In the genomic region with DNA sequence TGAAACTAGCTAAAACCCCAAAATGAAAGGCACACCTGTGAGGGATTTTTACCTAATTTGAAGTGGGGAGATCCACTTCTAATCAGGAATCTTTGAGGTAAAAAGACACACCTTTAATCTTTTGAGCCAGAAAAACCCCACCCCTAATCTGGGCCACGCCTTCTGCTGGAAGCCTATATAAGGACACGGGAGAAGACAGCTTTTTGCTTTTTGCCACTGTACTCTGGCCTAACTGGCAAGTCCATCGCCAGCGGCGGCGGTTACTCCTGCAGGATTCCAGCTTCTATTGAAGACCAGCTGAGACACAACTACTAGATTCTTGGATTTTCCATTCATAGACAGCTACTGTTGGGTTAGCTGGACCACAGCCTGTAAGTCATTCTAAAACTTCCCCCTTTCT, we compare ENCODE assay signal across 8 mouse cellular contexts. TPM values are rescaled to one million over a fixed set of nuclear protein-coding genes. Genes with fewer than 3 reads are reported as not detected.
DNase-seq lines count a peak whose midpoint lies in the region; ATAC-seq and TF ChIP-seq lines count a peak whose summit lies in the region.

Gene Zbed3 (plus strand): TSS at position 213 of the 400 bp plus-strand sequence.

- H3K27me3 ChIP-seq in embryonic facial prominence, embryonic 12.5 days: no peaks in the 10 kb centered on the region
- H3K27me3 ChIP-seq in hindbrain, embryonic 12.5 days: no peaks in the 10 kb centered on the region
- H3K27me3 ChIP-seq in small intestine, adult 2 months (ENCODE audit: control insufficient read depth, insufficient read depth, low read length): no peaks in the 10 kb centered on the region

- peak within 1 kb of the TSS; percentile 96 for H3K9ac ChIP-seq in embryonic facial prominence, embryonic 12.5 days
- H3K9ac ChIP-seq in hindbrain, embryonic 12.5 days: peak within 1 kb of the TSS; percentile 96

- 0 out of 2 replicates have a peak, but pooled peaks cover 2% of the 10 kb centered on the region for H3K4me1 ChIP-seq in lung, adult 2 months (ENCODE audit: control insufficient read depth, insufficient read depth, low read length)
- H3K4me1 ChIP-seq in embryonic facial prominence, embryonic 12.5 days: peaks cover 16% of the 10 kb centered on the region
- H3K4me1 ChIP-seq in hindbrain, embryonic 12.5 days: peaks cover 20% of the 10 kb centered on the region
- H3K4me1 ChIP-seq in small intestine, adult 2 months (ENCODE audit: control insufficient read depth, insufficient read depth, insufficient read length, low read length): peaks cover 8% of the 10 kb centered on the region; the same call in 1 of the 2 replicates

- no peak for TF ChIP-seq CTCF in lung, adult 2 months (IDR thresholded peaks at IDR 0.05; ENCODE audit: insufficient read depth, low read length)
- TF ChIP-seq CTCF in small intestine, adult 2 months (IDR thresholded peaks at IDR 0.05; ENCODE audit: extremely low read depth, insufficient read length, insufficient replicate concordance, low read depth, low read length): no peak

- intact Hi-C loops in left cerebral cortex, postnatal 25 days (cut with DNase I): loop anchor here (5.0 kb wide), 1 partner anchor 151 kb away; no protein-coding TSS in a partner anchor

- no peaks in the 10 kb centered on the region for H3K36me3 ChIP-seq in embryonic facial prominence, embryonic 12.5 days
- H3K36me3 ChIP-seq in hindbrain, embryonic 12.5 days: no peaks in the 10 kb centered on the region
- H3K36me3 ChIP-seq in small intestine, adult 2 months (ENCODE audit: control insufficient read depth, insufficient read depth, low read length): no peaks in the 10 kb centered on the region

- no peak for ATAC-seq in embryonic facial prominence, embryonic 12.5 days (ENCODE audit: insufficient number of reproducible peaks, insufficient read depth, low FRiP score, low TSS enrichment)
- ATAC-seq in hindbrain, embryonic 12.5 days (ENCODE audit: low FRiP score): no peak

- peak within 1 kb of the TSS; percentile 71 for H3K4me2 ChIP-seq in embryonic facial prominence, embryonic 12.5 days (replicated peaks)
- H3K4me2 ChIP-seq in hindbrain, embryonic 12.5 days (replicated peaks): peak within 1 kb of the TSS; percentile 76

- H3K9me3 ChIP-seq in embryonic facial prominence, embryonic 12.5 days: no peaks in the 10 kb centered on the region
- no peaks in the 10 kb centered on the region for H3K9me3 ChIP-seq in hindbrain, embryonic 12.5 days (replicated peaks)

- TF ChIP-seq POLR2A in lung, adult 2 months (IDR thresholded peaks at IDR 0.05; ENCODE audit: borderline replicate concordance, extremely low read depth, low read depth, low read length): no peak
- no peak for TF ChIP-seq POLR2A in small intestine, adult 2 months (IDR thresholded peaks at IDR 0.05; ENCODE audit: low read depth, low read length)

- H3K4me3 ChIP-seq in lung, adult 2 months (replicated peaks; ENCODE audit: extremely low read depth, low read depth, low read length): peak within 1 kb of the TSS; percentile 31
- H3K4me3 ChIP-seq in embryonic facial prominence, embryonic 12.5 days: peak within 1 kb of the TSS; percentile 79
- peak within 1 kb of the TSS; percentile 77 for H3K4me3 ChIP-seq in hindbrain, embryonic 12.5 days
- H3K4me3 ChIP-seq in small intestine, adult 2 months (ENCODE audit: low read depth, low read length): peak within 1 kb of the TSS; percentile 89

- peak within 1 kb of the TSS; percentile 100 for H3K27ac ChIP-seq in embryonic facial prominence, embryonic 12.5 days
- H3K27ac ChIP-seq in hindbrain, embryonic 12.5 days: peak within 1 kb of the TSS; percentile 96
- 0 out of 2 replicates have a peak within 1 kb of the TSS, but pooled peaks have one; percentile 51 for H3K27ac ChIP-seq in small intestine, adult 2 months (ENCODE audit: insufficient read depth, low read depth, low read length)

- 90% methylated on average over 6 of the region's 6 CpGs for WGBS in lung, adult 2 months
- WGBS in embryonic facial prominence, embryonic 12.5 days: 92% methylated on average over 6 of the region's 6 CpGs
- 92% methylated on average over 6 of the region's 6 CpGs for WGBS in hindbrain, embryonic 12.5 days
- 80% methylated on average over 6 of the region's 6 CpGs for WGBS in small intestine, adult 2 months

- no peak for DNase-seq in lung, adult 2 months
- no peak for DNase-seq in lung, postnatal 10 days
- no peak for DNase-seq in left cerebral cortex, postnatal 25 days (ENCODE audit: low spot score in 2 of 2)
- no peak for DNase-seq in cerebellum, postnatal 10 days
- no peak for DNase-seq in retina, postnatal 1 day

RNA-seq across cellular contexts. Expression of gene Zbed3, which starts in this region (rescaled TPM):
- polyA plus RNA-seq in lung, adult 2 months (2012; rRNA removed): 23.4 and 26.1 TPM in 2 replicates
- 97.3 and 98.9 TPM in 2 replicates for polyA plus RNA-seq in embryonic facial prominence, embryonic 12.5 days (2016; fragmentation: Nextera tagmentation; extraction: Ambion mirVana)
- 67.7 and 74.5 TPM in 2 replicates for polyA plus RNA-seq in hindbrain, embryonic 12.5 days (2016; fragmentation: Nextera tagmentation; extraction: Ambion mirVana)
- 10 to 100 TPM; 15.6 to 16.0 TPM for total RNA-seq in left cerebral cortex, postnatal 25 days (2021)
- 9.6 and 17.3 TPM in 2 replicates for polyA plus RNA-seq in small intestine, adult 2 months (2012; rRNA removed)

Comparison
In these comparisons a context has a peak if more than half of its experiments do, and no peak if none do; other contexts are left out.
1. H3K4me3 ChIP-seq: peak in every context shown above with its lines; median percentile 89 in small intestine, adult 2 months; 79 in embryonic facial prominence, embryonic 12.5 days; 77 in hindbrain, embryonic 12.5 days; 31 in lung, adult 2 months.